Mouse (Mus musculus) midbrain, embryonic 10.5 days (tissue): ENCODE results near the gene Apol9b. TPM values are rescaled to one million over a fixed set of nuclear protein-coding genes. Genes with fewer than 3 reads are reported as not detected.
A peak's percentile ranks its signal among the peaks of the same experiment; 100 is the strongest.

ENCODE experiments used
- DNase-seq: peaks from one replicate; pipeline ENCODE4 v3.0.0-alpha.2; 2017; ENCODE audit warnings: low spot score
- H3K27ac ChIP-seq: fragments of 300-500 bp; sonication (generic); replicated peaks from 2 replicates; pipeline ENCODE4 v1.5.1; 2016; ENCODE audit warnings: mild to moderate bottlenecking
- H3K27me3 ChIP-seq: fragments of 300-500 bp; sonication (generic); 2 replicates; pipeline ENCODE4 v1.6.1; 2016; ENCODE audit warnings: low read depth, mild to moderate bottlenecking; ENCODE audit not compliant: poor library complexity, severe bottlenecking
- H3K36me3 ChIP-seq: fragments of 300-500 bp; sonication (generic); 2 replicates; pipeline ENCODE4 v1.6.1; 2016; ENCODE audit warnings: mild to moderate bottlenecking, moderate library complexity
- H3K4me1 ChIP-seq: fragments of 300-500 bp; sonication (generic); 2 replicates; pipeline ENCODE4 v1.6.1; 2016
- H3K4me3 ChIP-seq: fragments of 300-500 bp; sonication (generic); 2 replicates; pipeline ENCODE4 v1.5.1; 2016; ENCODE audit warnings: mild to moderate bottlenecking, moderate library complexity
- H3K9me3 ChIP-seq: fragments of 300-500 bp; sonication (generic); replicated peaks from 2 replicates; pipeline ENCODE4 v1.6.1; 2016; ENCODE audit warnings: mild to moderate bottlenecking
- WGBS: fragments of 180-500 bp; shearing (Covaris S2); methylation state at CpG from one replicate; pipeline ENCODE4 v1.1.7; 2016; 5-methylcytosine and 5-hydroxymethylcytosine counted together
- polyA plus RNA-seq: library from polyadenylated mRNA; unstranded; fragments of >200 nt; fragmentation: Nextera tagmentation; extraction: Ambion mirVana; gene quantifications from 2 replicates; pipeline ENCODE4 v1.2.1, GENCODE M21; 2016

Apol9b gene
- polyA plus RNA-seq, 1 experiment from 2014 or later, result not detected

DNA sequence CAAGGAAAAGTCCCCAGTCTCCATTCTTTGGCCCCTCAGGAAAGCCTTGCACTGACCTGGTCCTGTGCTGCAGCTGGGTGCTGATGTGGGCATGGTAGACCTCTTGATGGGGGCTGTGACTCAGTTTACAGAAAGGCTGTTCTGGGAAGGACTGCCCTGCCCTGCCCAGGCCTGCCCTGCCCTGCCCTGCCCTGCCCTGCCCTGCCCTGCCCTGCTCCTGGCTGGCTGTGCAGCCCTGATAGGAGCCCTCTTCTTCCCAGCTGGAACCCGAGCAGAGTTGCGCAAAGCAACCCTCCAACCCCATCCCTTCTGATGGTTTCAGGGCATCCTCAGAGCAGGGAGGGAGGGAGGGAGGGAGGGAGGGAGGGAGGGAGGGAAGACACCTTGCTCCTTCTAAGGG lies 26.3 kb downstream of the Apol9b start:
- Histone ChIP-seq H3K4me3 (no peak overlapping the region), H3K36me3 (peaks cover 3% of the 10 kb centered on the region), H3K27me3 (no peaks in the 10 kb centered on the region), H3K9me3 (no peaks in the 10 kb centered on the region), H3K27ac (no peak overlapping the region), H3K4me1 (no peaks in the 10 kb centered on the region)
- WGBS, result 70% methylated on average over 2 of the region's 2 CpGs
- DNase-seq, result no peak

DNA sequence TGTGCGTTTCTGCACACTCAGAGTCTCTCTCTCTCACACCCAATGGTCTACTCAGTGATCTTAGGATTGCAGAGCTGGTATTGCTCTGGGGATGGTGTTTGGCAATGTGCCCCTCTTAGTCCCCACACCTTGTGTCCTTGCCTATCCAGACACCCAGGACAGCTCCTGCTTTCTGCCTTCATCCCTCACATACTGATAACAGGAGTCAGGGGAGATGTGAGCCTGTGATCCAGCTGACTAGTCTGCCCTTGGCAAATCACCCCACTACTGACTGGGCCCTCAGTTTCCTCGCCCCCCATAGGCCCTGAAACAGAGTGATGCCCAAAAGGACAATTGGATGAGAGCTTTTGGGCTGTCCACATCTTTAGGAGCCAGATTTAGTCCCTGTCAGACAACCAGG lies 27.2 kb downstream of the Apol9b start:
- H3K27ac ChIP-seq, result no peak overlapping the region
- no peak overlapping the region for H3K4me3 ChIP-seq
- no peaks in the 10 kb centered on the region for H3K27me3 ChIP-seq
- no peaks in the 10 kb centered on the region for H3K4me1 ChIP-seq
- 69% methylated on average over 2 of the region's 2 CpGs for WGBS
- DNase-seq, result no peak
- no peaks in the 10 kb centered on the region for H3K9me3 ChIP-seq
- peaks cover 11% of the 10 kb centered on the region for H3K36me3 ChIP-seq

DNA sequence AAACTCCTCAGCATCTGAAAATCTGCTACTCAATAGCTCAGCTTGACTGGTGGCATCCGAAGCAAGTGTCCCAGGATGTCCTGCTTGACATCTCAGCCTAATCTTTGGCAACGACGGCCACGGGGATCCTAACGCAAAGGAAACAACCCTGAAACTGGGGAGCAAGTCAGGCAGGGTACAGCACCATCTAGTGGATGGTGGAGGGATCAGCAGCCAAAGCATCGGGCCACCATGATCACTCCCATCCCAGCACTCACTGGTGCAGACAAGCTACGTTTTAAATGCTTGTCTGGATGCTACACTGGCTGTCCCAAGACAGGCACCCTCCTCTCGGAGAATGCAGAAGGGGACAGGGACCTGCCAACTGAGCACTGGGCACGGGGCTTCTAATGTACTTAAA lies 28.0 kb downstream of the Apol9b start, which contains the start of gene Apol8:
Gene Apol8, minus strand, starts transcription at position 156 of the 400 bp plus-strand sequence.
- Histone ChIP-seq H3K27ac (no peak within 1 kb of the TSS), H3K27me3 (no peaks in the 10 kb centered on the region), H3K4me3 (no peak within 1 kb of the TSS), H3K9me3 (no peaks in the 10 kb centered on the region), H3K36me3 (peaks cover 19% of the 10 kb centered on the region), H3K4me1 (no peaks in the 10 kb centered on the region)
- peak; percentile 64 for DNase-seq
- 14% methylated on average over 9 of the region's 9 CpGs for WGBS

GRCm38 (mm10) chr15:77757586-77758226 lies 28.9 kb downstream of the Apol9b start:
- DNase-seq, result no peak
- Histone ChIP-seq H3K27me3 (no peaks in the 10 kb centered on the region), H3K9me3 (no peaks in the 10 kb centered on the region), H3K4me3 (no peak overlapping the region), H3K27ac (no peak overlapping the region), H3K36me3 (peaks cover 28% of the 10 kb centered on the region), H3K4me1 (no peaks in the 10 kb centered on the region)
- WGBS, result 87% methylated on average over 4 of the region's 4 CpGs

- peaks cover 51% of the 10 kb centered on the region for H3K36me3 ChIP-seq
- no peaks in the 10 kb centered on the region for H3K27me3 ChIP-seq
- H3K27ac ChIP-seq, result no peak overlapping the region
- no peak overlapping the region for H3K4me3 ChIP-seq
- no peak for DNase-seq
- H3K4me1 ChIP-seq, result no peaks in the 10 kb centered on the region
- no peaks in the 10 kb centered on the region for H3K9me3 ChIP-seq
- WGBS, result 89% methylated on average over 16 of the region's 16 CpGs
Observed at GRCm38 (mm10) chr15:77760037-77760436, 31.2 kb downstream of the Apol9b start.

DNA sequence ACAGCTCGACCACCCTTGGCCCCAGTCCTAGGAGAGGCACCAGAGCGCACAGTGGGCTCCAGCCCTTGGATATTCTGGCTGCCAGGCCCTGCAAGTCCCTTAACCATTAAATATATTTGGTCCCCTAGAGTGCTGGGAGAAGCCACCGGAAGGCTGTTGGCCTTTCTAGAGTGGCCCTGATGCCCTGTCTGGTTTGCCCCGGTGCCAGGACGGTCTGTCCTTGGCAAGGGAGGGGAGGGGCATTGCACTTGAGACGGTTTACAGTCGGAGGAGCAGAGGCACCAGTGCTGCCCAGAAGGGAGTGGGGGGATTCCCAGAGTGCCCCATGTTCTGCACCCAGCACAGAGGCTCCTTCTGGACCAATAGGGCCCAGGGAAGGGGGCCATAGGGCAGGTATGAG lies 32.2 kb downstream of the Apol9b start:
- peaks cover 61% of the 10 kb centered on the region for H3K36me3 ChIP-seq

DNA sequence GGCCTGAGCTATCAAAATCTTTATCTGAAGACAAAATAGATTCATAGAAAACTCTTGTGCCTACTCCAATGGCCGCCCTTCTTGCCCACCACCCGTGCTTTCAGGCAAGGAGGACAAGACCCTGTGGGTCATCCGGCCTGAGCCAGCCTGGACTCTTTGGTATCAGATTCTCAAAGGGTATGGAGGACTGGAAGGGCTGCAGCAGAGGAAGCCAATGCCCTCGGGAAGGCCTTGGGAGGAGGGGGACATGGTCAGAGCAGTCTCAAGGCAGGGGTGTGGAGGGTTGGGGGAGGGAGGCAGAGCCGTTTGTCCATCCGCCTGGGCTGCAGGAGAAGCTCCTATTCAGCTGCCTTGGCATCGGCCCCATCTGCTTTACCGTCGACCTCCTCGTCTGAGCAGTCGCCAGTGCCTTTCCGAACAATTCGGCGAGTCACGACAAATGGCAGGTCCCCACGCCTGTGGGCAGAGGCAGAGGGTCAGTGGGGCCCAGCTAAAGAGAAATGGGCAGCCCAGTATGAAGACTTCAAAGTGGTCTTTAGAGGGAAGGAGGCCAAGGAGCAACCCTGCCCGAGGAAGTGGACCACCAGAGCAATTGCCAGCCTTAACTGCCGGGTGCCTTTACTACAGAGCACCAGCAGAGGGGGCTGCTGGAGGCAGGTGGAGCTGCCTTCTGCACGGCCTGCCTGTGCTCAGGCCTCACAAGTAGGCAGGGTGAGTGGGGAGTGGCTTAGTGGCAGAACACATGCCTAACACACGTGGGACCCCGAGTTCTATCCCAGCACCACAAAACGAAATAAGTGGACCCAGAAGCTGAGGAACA lies 32.9 kb downstream of the Apol9b start:
- no peaks in the 10 kb centered on the region for H3K4me1 ChIP-seq
- no peaks in the 10 kb centered on the region for H3K27me3 ChIP-seq
- H3K4me3 ChIP-seq, result no peak overlapping the region
- no peaks in the 10 kb centered on the region for H3K9me3 ChIP-seq
- 80% methylated on average over 22 of the region's 22 CpGs for WGBS
- peaks cover 68% of the 10 kb centered on the region for H3K36me3 ChIP-seq
- peak; percentile 34 for DNase-seq
- no peak overlapping the region for H3K27ac ChIP-seq

More for the DNA sequence above, 32.2 kb downstream of the Apol9b start:
- H3K27me3 ChIP-seq, result no peaks in the 10 kb centered on the region
- no peak overlapping the region for H3K27ac ChIP-seq
- no peaks in the 10 kb centered on the region for H3K4me1 ChIP-seq
- H3K4me3 ChIP-seq, result no peak overlapping the region
- no peaks in the 10 kb centered on the region for H3K9me3 ChIP-seq
- WGBS, result 96% methylated on average over 7 of the region's 7 CpGs
- DNase-seq, result no peak

DNA sequence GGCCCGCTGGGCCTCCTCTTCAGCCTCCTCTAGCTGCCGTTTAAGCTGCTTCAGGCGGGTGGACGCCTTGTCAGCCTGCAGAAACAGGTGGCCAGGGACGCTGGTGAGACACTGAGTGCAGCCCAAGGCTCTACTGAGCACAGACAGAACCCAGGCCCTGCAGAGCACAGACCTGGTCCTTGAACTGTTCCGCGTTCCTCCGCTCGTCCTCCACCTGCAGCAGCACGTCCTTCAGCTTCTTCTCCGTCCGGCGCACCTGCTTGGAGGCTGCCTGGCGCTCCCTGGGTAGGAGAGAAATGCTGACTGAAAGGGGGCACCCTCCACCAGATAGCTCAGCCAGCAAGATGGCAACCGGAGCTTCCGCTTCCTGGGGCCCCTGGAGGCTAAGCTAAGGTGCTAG lies 34.2 kb downstream of the Apol9b start:
- Histone ChIP-seq H3K9me3 (no peaks in the 10 kb centered on the region), H3K4me1 (no peaks in the 10 kb centered on the region), H3K27ac (no peak overlapping the region), H3K36me3 (peaks cover 81% of the 10 kb centered on the region), H3K4me3 (no peak overlapping the region), H3K27me3 (no peaks in the 10 kb centered on the region)
- no peak for DNase-seq
- 92% methylated on average over 16 of the region's 16 CpGs for WGBS

GRCm38 (mm10) chr15:77763702-77764101 lies 34.9 kb downstream of the Apol9b start:
- no peaks in the 10 kb centered on the region for H3K4me1 ChIP-seq
- H3K27ac ChIP-seq, result no peak overlapping the region
- H3K36me3 ChIP-seq, result peaks cover 88% of the 10 kb centered on the region
- H3K9me3 ChIP-seq, result no peaks in the 10 kb centered on the region
- no peak for DNase-seq
- H3K4me3 ChIP-seq, result no peak overlapping the region
- 94% methylated on average over 11 of the region's 11 CpGs for WGBS
- H3K27me3 ChIP-seq, result no peaks in the 10 kb centered on the region

- H3K27ac ChIP-seq, result no peak overlapping the region
- H3K4me1 ChIP-seq, result no peaks in the 10 kb centered on the region
- H3K9me3 ChIP-seq, result no peaks in the 10 kb centered on the region
- peaks cover 95% of the 10 kb centered on the region for H3K36me3 ChIP-seq
- WGBS, result 92% methylated on average over 13 of the region's 13 CpGs
- H3K4me3 ChIP-seq, result no peak overlapping the region
- DNase-seq, result no peak
- no peaks in the 10 kb centered on the region for H3K27me3 ChIP-seq
Observed at GRCm38 (mm10) chr15:77764391-77765006, 35.7 kb downstream of the Apol9b start.

- no peak for DNase-seq
- Histone ChIP-seq H3K4me1 (no peaks in the 10 kb centered on the region), H3K4me3 (no peak overlapping the region), H3K36me3 (peaks cover 99% of the 10 kb centered on the region), H3K9me3 (no peaks in the 10 kb centered on the region), H3K27ac (no peak overlapping the region), H3K27me3 (no peaks in the 10 kb centered on the region)
- 92% methylated on average over 16 of the region's 16 CpGs for WGBS
Observed at GRCm38 (mm10) chr15:77765484-77766093, 36.8 kb downstream of the Apol9b start.

DNA sequence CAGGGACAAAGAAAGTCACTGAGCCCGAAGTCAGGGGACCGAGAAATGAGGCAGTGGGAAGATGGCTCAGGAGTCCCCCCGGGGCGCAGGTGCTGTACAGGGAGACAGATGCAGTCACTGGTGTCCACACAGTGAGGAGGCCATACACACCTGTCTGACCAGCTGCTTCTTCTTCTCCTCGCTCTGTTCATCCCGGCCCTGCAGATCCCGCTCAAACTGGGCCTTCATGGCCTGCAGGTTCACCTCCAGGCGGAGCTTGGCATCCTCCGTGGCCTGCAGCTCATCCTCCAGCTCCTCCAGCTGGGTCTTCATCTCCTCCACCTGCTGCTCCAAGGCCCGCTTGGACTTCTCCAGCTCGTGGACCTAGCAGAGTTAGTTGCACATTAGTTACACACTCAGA lies 38.1 kb downstream of the Apol9b start:
- H3K36me3 ChIP-seq, result peaks cover 100% of the 10 kb centered on the region
- no peak overlapping the region for H3K4me3 ChIP-seq
- 90% methylated on average over 11 of the region's 11 CpGs for WGBS
- no peak for DNase-seq
- H3K9me3 ChIP-seq, result no peaks in the 10 kb centered on the region
- H3K27me3 ChIP-seq, result no peaks in the 10 kb centered on the region
- no peaks in the 10 kb centered on the region for H3K4me1 ChIP-seq
- H3K27ac ChIP-seq, result no peak overlapping the region
